Mouse (Mus musculus): ENCODE data around the gene Fam19a5.

- no peak for TF ChIP-seq CTCF (IDR thresholded peaks at IDR 0.05; ENCODE audit: low read depth)
- TF ChIP-seq EP300 (IDR thresholded peaks at IDR 0.05; ENCODE audit: low read depth) = no peak
These were observed 92.3 kb downstream of the Fam19a5 start for GRCm38 (mm10) chr15:87636407-87636806.
